Mouse (Mus musculus): ENCODE measurements around the gene Ip6k2.

DNA sequence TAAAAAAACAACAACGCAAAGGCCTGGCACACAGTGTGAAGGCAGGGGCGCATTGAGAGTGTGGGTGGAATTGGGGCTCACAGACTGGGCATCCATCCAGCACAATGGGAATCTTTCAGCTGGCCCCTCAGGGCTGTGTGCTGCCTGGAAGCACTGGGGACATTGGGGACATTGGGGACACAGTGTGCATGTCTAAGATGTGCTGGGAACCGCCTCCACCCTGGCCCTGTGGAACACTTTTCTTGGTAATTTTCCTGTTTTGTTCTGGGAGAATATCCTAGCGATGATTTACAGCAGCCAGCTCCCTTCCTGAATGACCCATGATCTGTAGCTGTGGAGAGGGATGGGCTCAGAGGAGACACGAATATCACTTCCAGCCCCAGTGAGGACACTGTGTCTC, 29.2 kb upstream of the Ip6k2 start:
- no peak for TF ChIP-seq CTCF (IDR thresholded peaks at IDR 0.05; ENCODE audit: low read depth)
- TF ChIP-seq EP300 (IDR thresholded peaks at IDR 0.05; ENCODE audit: low read depth) = no peak

All from heart, postnatal 0 days (tissue).